Mouse (Mus musculus): ENCODE results near the gene Jpt2.

Jpt2 gene

DNA sequence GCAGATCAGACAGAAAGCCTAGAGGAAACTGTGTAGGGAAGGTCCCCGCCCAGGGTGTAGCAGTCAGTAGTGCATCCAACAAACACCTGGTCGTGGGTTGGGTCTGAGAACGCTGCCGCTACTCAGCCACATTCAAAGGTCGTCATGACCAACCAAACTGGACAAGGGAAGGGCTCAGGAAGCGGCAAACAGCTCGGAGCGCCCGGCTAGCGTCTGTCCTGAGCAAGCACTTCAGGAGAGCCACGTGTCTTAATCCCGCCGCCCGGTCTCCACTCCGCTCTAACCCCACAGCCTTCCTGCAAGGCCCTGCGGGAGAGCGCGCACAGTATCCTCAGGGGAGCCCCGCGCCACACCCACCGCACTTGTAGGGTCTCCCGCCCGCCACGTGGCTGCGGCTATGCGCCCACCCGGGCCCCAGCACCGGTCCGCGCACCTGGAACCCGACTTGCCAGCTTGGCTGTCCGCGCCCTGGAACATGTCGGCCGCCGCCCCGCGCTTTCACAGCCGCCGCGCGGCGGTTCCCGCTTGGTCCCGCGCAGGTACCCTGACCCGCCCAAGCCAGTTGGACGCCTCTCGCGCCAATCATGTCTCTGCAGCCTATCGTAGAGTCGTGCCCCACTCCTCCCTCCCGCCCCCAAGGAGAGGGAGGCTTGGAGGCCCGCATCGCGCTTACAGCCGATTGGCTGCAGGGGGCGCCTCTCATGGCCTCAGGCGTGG is at the start of gene Jpt2:
Gene Jpt2, minus strand, starts transcription at position 555 of the 717 bp plus-strand sequence.
- DNase-seq, result peak; percentile 94 to 95

DNA sequence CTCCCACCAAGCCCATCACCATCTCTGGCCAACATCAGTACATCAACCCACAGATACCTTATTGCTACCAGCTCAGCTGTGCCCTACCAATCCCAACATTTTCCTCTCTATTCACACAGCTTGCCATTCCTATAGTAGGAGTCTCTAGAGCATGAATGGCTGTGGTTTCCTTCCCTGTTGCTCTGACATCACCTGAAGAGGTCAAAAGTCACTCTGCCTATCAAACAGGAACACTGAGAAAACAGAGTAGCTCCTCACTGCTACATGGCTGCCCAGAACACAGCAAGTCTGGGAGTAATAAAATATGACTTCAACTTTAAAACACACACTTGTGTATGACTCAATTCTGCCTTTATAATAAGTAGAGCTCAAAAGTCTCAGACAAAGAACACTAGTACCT is 47.0 kb upstream of the Jpt2 start:
- no peak for DNase-seq

DNA sequence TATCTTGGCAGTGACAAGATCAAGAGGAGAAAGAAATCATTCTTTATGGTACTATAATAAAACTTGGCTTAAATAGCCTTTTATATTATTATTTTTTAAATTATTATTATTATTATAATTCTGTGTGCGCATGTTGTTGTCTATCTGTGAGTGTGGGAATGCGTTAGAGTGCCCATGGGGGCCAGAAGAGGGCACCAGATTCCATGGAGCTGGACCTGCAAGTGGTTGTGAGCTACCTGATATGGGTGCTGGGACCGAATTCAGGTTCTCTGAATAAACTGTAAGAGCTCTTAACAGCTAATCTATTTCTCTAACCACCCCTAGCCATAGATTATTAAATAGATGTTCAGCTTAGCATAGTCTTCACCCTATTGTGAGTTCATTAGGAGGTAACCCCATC is 44.6 kb upstream of the Jpt2 start:
- DNase-seq, result peak in 1 of 2 experiments; percentile 6

DNA sequence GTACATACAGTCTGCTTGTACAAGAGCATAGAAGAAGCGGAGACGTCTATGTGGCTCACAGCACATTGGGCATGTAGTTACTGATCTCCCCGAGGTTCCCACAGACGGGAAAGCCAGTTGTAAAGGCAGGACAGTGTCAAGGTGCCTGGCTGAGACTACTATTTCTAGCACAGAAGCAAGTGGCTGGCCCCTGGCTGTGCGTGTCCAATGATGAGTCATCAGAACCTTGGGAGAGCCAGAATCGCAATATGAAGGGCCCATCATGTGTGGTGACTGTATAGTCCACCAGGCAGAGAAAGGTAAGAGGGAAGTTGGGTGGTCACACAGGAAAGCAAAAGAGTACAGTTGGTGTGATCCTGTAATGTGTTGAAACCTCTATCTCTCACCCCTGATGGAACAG is 34.2 kb upstream of the Jpt2 start:
- DNase-seq, result no peak

GRCm38 (mm10) chr17:24987221-24987620 is 26.7 kb upstream of the Jpt2 start:
- DNase-seq, result no peak

GRCm38 (mm10) chr17:24960852-24961715 is 595 bp upstream of the Jpt2 start:
- peak; percentile 14 to 21 for DNase-seq

- DNase-seq, result no peak
Observed at GRCm38 (mm10) chr17:24959371-24959770, 1.1 kb downstream of the Jpt2 start.

- DNase-seq, result no peak
Observed at GRCm38 (mm10) chr17:24953291-24953690, 7.2 kb downstream of the Jpt2 start.

DNA sequence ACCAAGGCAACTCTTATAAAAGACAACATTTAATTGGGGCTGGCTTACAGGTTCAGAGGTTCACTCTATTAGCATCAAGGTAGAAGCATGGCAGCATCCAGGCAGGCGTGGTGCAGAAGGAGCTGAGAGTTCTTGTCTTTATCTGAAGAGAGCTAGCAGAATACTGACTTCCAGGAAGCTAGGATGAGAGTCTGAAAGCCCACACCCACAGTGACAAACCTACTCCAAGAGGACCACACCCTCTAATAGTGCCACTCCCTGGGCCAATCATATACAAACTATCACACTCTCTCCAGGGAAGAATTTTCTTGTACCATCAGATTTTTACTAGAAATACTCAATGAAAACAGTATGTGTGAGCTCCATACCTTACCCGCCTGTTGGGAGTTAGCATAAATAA is 9.8 kb downstream of the Jpt2 start:
- no peak for DNase-seq

DNA sequence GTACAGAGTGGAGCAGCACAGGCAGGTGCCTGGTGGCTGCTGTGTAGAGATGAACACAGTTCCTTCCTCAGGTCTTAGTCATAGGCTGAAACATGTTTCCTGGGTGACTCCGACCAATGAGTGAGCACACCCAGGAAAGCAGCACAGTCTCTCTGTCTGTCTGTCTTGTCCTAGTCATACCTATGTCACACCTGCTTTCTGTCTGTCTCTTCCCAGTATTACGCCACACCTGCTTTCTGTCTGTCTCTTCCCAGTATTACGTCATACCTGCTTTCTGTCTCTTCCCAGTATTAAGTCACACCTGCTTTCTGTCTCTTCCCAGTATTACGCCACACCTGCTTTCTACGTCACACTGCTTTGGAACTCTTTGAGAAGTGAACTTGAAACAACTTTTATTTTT is 12.3 kb downstream of the Jpt2 start:
- DNase-seq, result no peak

GRCm38 (mm10) chr17:24943589-24943988 is 16.9 kb downstream of the Jpt2 start:
- DNase-seq, result peak; percentile 38

DNA sequence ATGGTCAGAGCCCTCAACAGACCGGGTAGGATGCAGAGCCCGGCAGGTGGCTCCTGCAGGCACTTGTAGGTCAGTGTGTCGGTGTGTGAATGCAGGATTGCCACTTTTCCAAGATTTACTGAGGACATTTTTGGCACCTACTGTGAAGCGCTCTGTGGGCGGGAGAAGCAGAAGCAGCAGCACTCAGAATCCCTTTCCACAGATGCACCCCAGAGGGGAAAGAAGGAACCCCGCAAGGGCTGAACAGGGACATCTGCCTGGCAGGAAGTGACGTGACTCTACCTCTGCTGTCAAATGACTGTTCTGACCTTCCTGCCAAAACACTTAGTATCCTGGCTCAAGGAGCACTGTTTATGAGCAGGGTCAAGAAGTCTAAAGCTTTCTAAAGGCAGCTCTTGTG is 17.5 kb downstream of the Jpt2 start:
- peak; percentile 23 to 29 for DNase-seq

DNA sequence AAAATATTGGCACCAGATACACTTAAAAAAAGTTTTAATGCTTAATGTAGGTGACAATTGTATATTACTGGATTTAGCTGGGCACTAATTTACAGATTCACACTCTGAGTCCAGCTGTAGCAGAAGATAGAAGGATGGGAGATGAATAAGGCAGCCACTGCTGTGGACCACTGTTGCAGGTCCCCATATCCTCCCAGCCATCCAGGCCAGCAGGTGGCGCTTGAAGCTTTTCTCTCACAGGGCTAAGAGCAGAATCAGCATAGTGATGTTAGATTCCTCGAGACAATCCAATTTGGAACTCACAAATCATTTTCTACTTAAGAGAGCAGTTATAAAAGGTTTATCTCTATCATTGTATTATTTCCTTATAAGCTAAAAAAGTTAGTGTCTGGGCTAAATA is 18.0 kb downstream of the Jpt2 start:
- peak; percentile 68 to 74 for DNase-seq

- no peak for DNase-seq
Observed at GRCm38 (mm10) chr17:24937266-24937665, 23.2 kb downstream of the Jpt2 start.

DNA sequence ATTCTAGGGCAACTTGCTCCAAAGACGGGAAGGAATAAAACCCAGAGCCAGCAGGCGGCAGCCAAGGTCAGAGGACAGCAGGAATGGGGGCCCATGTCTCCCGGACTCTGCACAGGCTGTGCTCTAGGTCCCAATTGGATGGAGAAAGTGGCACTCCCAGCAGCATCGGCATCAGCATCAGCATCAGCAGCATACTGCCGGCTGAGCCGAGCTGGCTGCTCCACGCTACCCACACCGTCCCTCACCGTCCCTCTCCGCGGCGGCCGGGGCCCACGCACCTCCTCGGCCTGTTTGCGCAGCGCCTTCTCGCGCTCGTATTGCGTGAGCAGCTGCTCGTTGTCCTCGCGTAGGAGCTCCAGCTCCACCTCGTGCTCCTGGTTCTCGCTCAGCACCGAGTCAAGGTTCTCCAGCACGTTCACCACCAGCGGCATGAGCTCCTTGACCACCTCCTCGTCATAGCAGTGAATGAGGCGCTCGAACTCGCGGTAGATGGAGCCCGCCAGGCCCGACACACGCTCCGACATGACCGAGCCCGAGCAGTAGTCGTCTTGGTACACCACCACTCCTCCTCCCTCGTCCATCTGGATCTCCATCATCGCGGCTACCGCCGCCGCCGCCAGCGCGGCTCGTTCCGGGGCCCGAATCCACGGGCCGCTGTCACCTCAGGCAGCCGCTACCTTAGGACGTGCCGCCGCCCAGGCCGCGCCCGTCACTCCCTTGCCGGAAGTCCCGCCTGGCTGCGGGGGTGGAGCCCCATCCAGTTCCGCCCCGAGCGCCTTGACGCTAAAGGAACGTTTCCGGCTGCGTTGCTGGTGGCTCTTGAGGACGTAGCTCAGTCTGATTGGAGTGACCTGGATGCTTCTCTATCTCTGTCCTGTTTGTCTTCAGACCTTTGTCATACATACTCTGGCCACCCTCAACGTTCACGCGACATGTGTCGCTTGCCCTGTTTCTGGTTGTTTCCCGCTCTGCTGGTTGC is 23.9 kb downstream of the Jpt2 start, which contains the start of gene Mapk8ip3:
Gene Mapk8ip3, minus strand, starts transcription at position 719 of the 979 bp plus-strand sequence.
- DNase-seq, result peak; percentile 98 to 99

DNA sequence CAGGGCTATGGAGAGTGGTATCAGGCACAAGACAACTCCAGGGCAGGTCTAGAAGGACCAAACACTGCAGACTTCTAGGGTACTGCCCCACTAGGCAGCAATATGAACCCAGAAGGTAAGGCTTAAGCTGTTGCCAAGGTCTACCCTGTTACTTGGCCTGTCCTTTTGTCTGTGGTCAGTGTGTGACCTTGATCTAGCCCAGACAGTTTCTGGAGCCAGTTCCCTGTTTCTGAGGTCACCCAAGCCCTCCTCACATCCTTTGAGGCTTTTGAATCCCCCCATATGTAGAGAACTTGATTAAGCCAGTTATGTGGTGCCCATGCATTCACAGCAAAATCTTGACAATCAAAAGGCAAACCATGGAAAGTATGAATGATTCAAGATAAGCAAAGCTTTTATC is 24.8 kb downstream of the Jpt2 start:
- no peak for DNase-seq

DNA sequence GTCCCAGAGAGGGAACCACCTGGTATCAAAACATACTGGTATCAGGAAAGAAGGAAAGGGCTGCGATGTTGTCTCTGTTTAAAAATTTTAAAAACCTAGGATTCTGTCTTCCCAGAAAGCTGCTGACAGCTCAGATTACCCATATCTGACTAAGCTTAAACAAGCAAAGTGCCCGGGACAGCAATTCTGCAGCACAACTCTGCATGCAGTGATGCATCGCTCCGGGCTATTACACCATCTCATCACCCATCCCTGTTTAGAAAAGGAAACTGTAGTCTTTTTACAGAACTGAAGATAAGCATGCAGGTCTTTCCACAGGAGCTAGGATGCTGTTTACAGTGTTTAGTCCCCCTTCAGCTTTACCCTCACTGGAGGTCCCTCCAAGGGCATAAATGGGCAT is 25.6 kb downstream of the Jpt2 start:
- DNase-seq, result no peak

DNA sequence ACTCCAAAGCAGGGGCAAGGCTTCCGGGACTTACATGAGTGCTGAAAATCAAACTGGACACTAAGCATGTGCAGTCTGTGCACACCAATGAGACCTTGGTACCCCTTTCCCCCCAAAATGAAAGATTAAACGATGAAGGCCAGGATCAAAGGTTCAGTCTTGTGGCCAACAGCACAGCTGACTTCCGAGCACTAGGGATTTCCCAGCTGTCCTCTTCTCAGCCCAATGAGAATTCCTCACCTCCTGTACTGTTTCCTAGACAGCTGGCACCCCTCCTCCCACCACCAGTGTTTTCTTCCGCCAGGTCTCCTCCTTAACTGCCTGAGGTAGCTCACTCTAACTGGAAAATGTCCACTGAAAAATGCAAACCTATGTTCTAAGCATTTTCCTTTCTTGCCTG is 27.3 kb downstream of the Jpt2 start:
- no peak for DNase-seq

- DNase-seq, result no peak
Observed at GRCm38 (mm10) chr17:24932431-24932830, 28.1 kb downstream of the Jpt2 start.

- DNase-seq, result no peak
Observed at GRCm38 (mm10) chr17:24929506-24929905, 31.0 kb downstream of the Jpt2 start.

DNA sequence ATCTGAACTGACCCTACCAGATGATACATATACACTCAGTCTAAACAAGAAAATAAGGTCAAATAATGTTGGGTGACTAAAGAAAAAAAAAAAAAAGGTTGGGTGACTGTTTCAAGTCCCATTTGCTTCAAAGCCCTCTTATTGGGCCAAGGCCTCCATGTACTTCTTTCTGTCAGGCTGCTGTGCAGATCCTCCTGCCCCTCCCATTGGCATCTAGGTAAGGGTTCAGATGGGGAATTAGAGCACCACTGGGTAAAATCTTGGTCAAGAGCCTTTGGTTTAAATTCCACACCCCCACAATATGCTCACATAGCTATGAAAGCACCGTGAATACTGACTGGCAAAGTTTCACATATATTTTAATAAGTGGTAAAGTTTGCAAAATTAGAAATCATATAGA is 37.2 kb downstream of the Jpt2 start:
- no peak for DNase-seq

GRCm38 (mm10) chr17:24913984-24914383 is 46.5 kb downstream of the Jpt2 start:
- no peak for DNase-seq

DNA sequence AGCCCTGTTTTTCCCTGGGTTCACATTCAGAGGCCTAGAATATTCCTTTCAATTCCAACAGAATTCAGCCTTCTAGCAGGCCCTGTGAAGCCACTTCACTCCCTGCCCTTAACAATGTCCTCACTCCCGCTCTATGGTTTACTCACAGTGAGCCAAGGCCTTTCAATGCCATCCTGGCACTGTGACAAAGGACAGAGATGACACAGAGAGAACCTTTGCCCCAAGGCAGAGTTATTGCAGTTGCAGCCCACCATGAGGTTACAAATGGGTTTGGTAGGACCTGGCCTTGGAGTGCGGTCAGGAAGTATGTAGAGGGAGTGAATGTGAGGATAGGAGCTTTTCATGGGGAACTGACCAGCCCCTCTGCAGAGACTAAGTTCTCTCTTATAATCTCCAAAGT is 52.9 kb downstream of the Jpt2 start:
- DNase-seq, result no peak

Measured in B cell, adult 2 months (primary cell).